Mouse (Mus musculus): ENCODE results near the gene Rps3.

Rps3 gene

GRCm38 (mm10) chr7:99443164-99443563 lies 40.4 kb downstream of the Rps3 start:
- no peak for DNase-seq (ENCODE audit: low spot score)

- peak; percentile 34 for DNase-seq (ENCODE audit: low spot score)
Measured at GRCm38 (mm10) chr7:99441534-99442072, 41.9 kb downstream of the Rps3 start.

GRCm38 (mm10) chr7:99438881-99439280 lies 44.7 kb downstream of the Rps3 start:
- DNase-seq (ENCODE audit: low spot score): no peak

GRCm38 (mm10) chr7:99436530-99436929 lies 47.0 kb downstream of the Rps3 start:
- peak; percentile 54 for DNase-seq (ENCODE audit: low spot score)

- DNase-seq (ENCODE audit: low spot score): peak; percentile 50
Measured at GRCm38 (mm10) chr7:99434672-99435250, 48.8 kb downstream of the Rps3 start.

GRCm38 (mm10) chr7:99432863-99433262 lies 50.7 kb downstream of the Rps3 start:
- DNase-seq (ENCODE audit: low spot score): no peak

- no peak for DNase-seq (ENCODE audit: low spot score)
Measured at GRCm38 (mm10) chr7:99432248-99432647, 51.3 kb downstream of the Rps3 start.

- no peak for DNase-seq (ENCODE audit: low spot score)
Measured at GRCm38 (mm10) chr7:99430246-99430645, 53.3 kb downstream of the Rps3 start.

GRCm38 (mm10) chr7:99429786-99430185 lies 53.8 kb downstream of the Rps3 start:
- peak; percentile 63 for DNase-seq (ENCODE audit: low spot score)

- no peak for DNase-seq (ENCODE audit: low spot score)
Measured at GRCm38 (mm10) chr7:99428836-99429235, 54.7 kb downstream of the Rps3 start.

- DNase-seq (ENCODE audit: low spot score): no peak
Measured at GRCm38 (mm10) chr7:99427987-99428386, 55.6 kb downstream of the Rps3 start.
